Mouse (Mus musculus) stomach, postnatal 0 days (tissue): ENCODE results near the gene Sp9.

Source experiments
- CTCF ChIP-seq: IDR thresholded peaks from 2 replicates; pipeline ENCODE4 v1.5.1; 2016; ENCODE audit warnings: antibody characterized with exemption, low read depth, mild to moderate bottlenecking, moderate library complexity
- EP300 ChIP-seq: optimal IDR thresholded peaks from 2 replicates; pipeline ENCODE3; 2016; ENCODE audit warnings: antibody characterized with exemption

DNA sequence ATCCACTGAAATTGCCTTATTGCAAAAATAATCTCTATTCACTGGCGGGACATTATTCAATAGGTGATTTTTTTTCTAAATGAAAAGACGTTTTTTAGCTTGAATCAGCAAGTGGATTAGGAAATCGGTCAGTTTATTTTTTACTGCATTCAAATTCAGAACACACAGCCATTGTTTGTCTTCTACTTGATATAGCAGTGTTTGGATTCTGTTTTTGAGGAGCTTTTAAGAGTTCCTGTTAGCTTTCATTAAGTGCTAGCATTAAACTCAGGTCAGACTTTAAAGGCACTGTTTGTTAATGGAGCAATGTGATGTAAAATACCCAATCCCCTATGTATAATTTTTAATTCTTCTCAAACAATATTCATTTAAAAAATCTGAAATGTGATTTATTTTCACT, 27.1 kb downstream of the Sp9 start:
- TF ChIP-seq CTCF, result no peak
- TF ChIP-seq EP300, result no peak
